Mouse (Mus musculus): ENCODE measurements around the gene Gstt4.

Gene Gstt4

GRCm38 (mm10) chr10:75835761-75836531, 13.6 kb upstream of the Gstt4 start:
- DNase-seq, result peak; percentile 62 to 85

- DNase-seq, result peak; percentile 59 to 60
These were observed 13.0 kb upstream of the Gstt4 start for GRCm38 (mm10) chr10:75835307-75835706.

GRCm38 (mm10) chr10:75834721-75835120, 12.4 kb upstream of the Gstt4 start:
- DNase-seq, result peak in 1 of 2 experiments; percentile 16

GRCm38 (mm10) chr10:75834250-75834649, 11.9 kb upstream of the Gstt4 start:
- peak; percentile 62 to 71 for DNase-seq

GRCm38 (mm10) chr10:75833456-75834080, 11.2 kb upstream of the Gstt4 start:
- peak; percentile 31 to 47 for DNase-seq

GRCm38 (mm10) chr10:75832272-75832895, 10.0 kb upstream of the Gstt4 start:
- DNase-seq, result peak; percentile 50 to 61

- no peak for DNase-seq
These were observed 7.9 kb upstream of the Gstt4 start for GRCm38 (mm10) chr10:75830275-75830670.

GRCm38 (mm10) chr10:75829529-75830274, 7.4 kb upstream of the Gstt4 start:
- no peak for DNase-seq

- no peak for DNase-seq
These were observed 6.2 kb upstream of the Gstt4 start for GRCm38 (mm10) chr10:75828500-75828931.

GRCm38 (mm10) chr10:75827668-75828360, 5.5 kb upstream of the Gstt4 start:
- DNase-seq, result no peak

GRCm38 (mm10) chr10:75824530-75824929, 2.2 kb upstream of the Gstt4 start:
- no peak for DNase-seq

- DNase-seq, result no peak
These were observed 1.4 kb upstream of the Gstt4 start for GRCm38 (mm10) chr10:75823782-75824181.

GRCm38 (mm10) chr10:75819882-75820281, 2.5 kb downstream of the Gstt4 start:
- DNase-seq, result no peak

- DNase-seq, result no peak
These were observed 3.7 kb downstream of the Gstt4 start for GRCm38 (mm10) chr10:75818641-75819040.

GRCm38 (mm10) chr10:75804217-75804616, 18.1 kb downstream of the Gstt4 start:
- DNase-seq, result no peak

- DNase-seq, result no peak
These were observed 24.1 kb downstream of the Gstt4 start, which contains the start of gene Gstt1 for GRCm38 (mm10) chr10:75798176-75798696. Gene Gstt1 (minus strand): TSS chr10:75798584.

- no peak for DNase-seq
These were observed 24.6 kb downstream of the Gstt4 start for GRCm38 (mm10) chr10:75797619-75798175.

- DNase-seq, result no peak
These were observed 25.4 kb downstream of the Gstt4 start for GRCm38 (mm10) chr10:75796731-75797516.

GRCm38 (mm10) chr10:75794880-75795279, 27.5 kb downstream of the Gstt4 start:
- DNase-seq, result no peak

GRCm38 (mm10) chr10:75790773-75791172, 31.6 kb downstream of the Gstt4 start:
- no peak for DNase-seq

GRCm38 (mm10) chr10:75789841-75790240, 32.5 kb downstream of the Gstt4 start:
- DNase-seq, result no peak

Data from thymus, adult 18-20 months (tissue).